Mouse (Mus musculus): ENCODE measurements around the gene Lpcat2b.

Lpcat2b gene

GRCm38 (mm10) chr5:107462147-107463076 lies 31.1 kb downstream of the Lpcat2b start:
- Histone ChIP-seq H3K4me3 (replicated peaks; ENCODE audit: low read length) (no peak overlapping the region), H3K9me3 (ENCODE audit: low read length) (no peaks in the 10 kb centered on the region), H3K4me1 (replicated peaks; ENCODE audit: low read depth, low read length) (no peaks in the 10 kb centered on the region), H3K36me3 (ENCODE audit: insufficient read depth, low read length) (no peaks in the 10 kb centered on the region), H3K27me3 (ENCODE audit: insufficient read depth, low read length) (no peaks in the 10 kb centered on the region)
- TF ChIP-seq NANOG (IDR thresholded peaks at IDR 0.05; ENCODE audit: borderline replicate concordance, low read length) (no peak), CTCF (conservative IDR thresholded peaks at IDR 0.05; ENCODE audit: low read length) (no peak), POU5F1 (IDR thresholded peaks at IDR 0.05; ENCODE audit: borderline replicate concordance, low read length) (no peak)

- H3K9me3 ChIP-seq (ENCODE audit: low read length), result no peaks in the 10 kb centered on the region
- no peak for TF ChIP-seq CTCF (conservative IDR thresholded peaks at IDR 0.05; ENCODE audit: low read length)
- TF ChIP-seq NANOG (IDR thresholded peaks at IDR 0.05; ENCODE audit: borderline replicate concordance, low read length), result no peak
- no peak for TF ChIP-seq POU5F1 (IDR thresholded peaks at IDR 0.05; ENCODE audit: borderline replicate concordance, low read length)
- no peaks in the 10 kb centered on the region for H3K4me1 ChIP-seq (replicated peaks; ENCODE audit: low read depth, low read length)
- no peak overlapping the region for H3K4me3 ChIP-seq (replicated peaks; ENCODE audit: low read length)
- H3K27me3 ChIP-seq (ENCODE audit: insufficient read depth, low read length), result no peaks in the 10 kb centered on the region
- H3K36me3 ChIP-seq (ENCODE audit: insufficient read depth, low read length), result 0 out of 2 replicates have a peak, but pooled peaks cover 4% of the 10 kb centered on the region
These were observed 35.2 kb downstream of the Lpcat2b start for GRCm38 (mm10) chr5:107466501-107466900.

DNA sequence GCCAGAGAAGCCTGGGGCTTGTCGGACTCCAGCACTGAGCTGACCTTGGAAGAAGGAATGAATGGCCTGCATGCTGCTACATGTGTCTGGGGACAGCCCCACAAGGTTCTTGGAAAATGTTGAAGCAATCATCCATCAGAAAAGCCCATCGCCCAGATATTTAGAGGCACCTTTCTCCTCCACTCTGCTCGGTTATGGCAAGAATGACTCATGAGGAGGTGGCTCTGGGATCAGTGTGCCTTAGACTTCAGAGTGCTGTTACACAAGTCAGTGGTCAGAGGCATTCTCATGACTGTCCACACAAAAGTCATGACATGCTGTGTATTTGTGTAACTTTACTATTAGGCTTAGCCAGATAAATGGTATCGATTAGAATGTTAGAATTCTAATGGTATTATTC lies 35.7 kb downstream of the Lpcat2b start:
- Histone ChIP-seq H3K27me3 (ENCODE audit: insufficient read depth, low read length) (no peaks in the 10 kb centered on the region), H3K9me3 (ENCODE audit: low read length) (no peaks in the 10 kb centered on the region), H3K4me3 (replicated peaks; ENCODE audit: low read length) (no peak overlapping the region), H3K4me1 (replicated peaks; ENCODE audit: low read depth, low read length) (no peaks in the 10 kb centered on the region), H3K36me3 (ENCODE audit: insufficient read depth, low read length) (0 out of 2 replicates have a peak, but pooled peaks cover 4% of the 10 kb centered on the region)
- TF ChIP-seq NANOG (IDR thresholded peaks at IDR 0.05; ENCODE audit: borderline replicate concordance, low read length) (no peak), CTCF (conservative IDR thresholded peaks at IDR 0.05; ENCODE audit: low read length) (no peak), POU5F1 (IDR thresholded peaks at IDR 0.05; ENCODE audit: borderline replicate concordance, low read length) (no peak)

GRCm38 (mm10) chr5:107470600-107471329 lies 39.4 kb downstream of the Lpcat2b start:
- no peaks in the 10 kb centered on the region for H3K9me3 ChIP-seq (ENCODE audit: low read length)
- no peaks in the 10 kb centered on the region for H3K27me3 ChIP-seq (ENCODE audit: insufficient read depth, low read length)
- 0 out of 2 replicates have a peak, but pooled peaks cover 4% of the 10 kb centered on the region for H3K36me3 ChIP-seq (ENCODE audit: insufficient read depth, low read length)
- TF ChIP-seq CTCF (conservative IDR thresholded peaks at IDR 0.05; ENCODE audit: low read length) (no peak), NANOG (IDR thresholded peaks at IDR 0.05; ENCODE audit: borderline replicate concordance, low read length) (no peak), POU5F1 (IDR thresholded peaks at IDR 0.05; ENCODE audit: borderline replicate concordance, low read length) (no peak)
- no peaks in the 10 kb centered on the region for H3K4me1 ChIP-seq (replicated peaks; ENCODE audit: low read depth, low read length)
- H3K4me3 ChIP-seq (replicated peaks; ENCODE audit: low read length), result no peak overlapping the region

GRCm38 (mm10) chr5:107480194-107480593 lies 48.8 kb downstream of the Lpcat2b start:
- Histone ChIP-seq H3K27me3 (ENCODE audit: insufficient read depth, low read length) (no peaks in the 10 kb centered on the region), H3K9me3 (ENCODE audit: low read length) (peaks cover 9% of the 10 kb centered on the region), H3K4me1 (replicated peaks; ENCODE audit: low read depth, low read length) (no peaks in the 10 kb centered on the region), H3K4me3 (replicated peaks; ENCODE audit: low read length) (no peak overlapping the region), H3K36me3 (ENCODE audit: insufficient read depth, low read length) (no peaks in the 10 kb centered on the region)
- no peak for TF ChIP-seq CTCF (conservative IDR thresholded peaks at IDR 0.05; ENCODE audit: low read length)

Data from E14TG2a.4 (cell line).